Mouse (Mus musculus) heart, adult 2 months (tissue): ENCODE results near the gene Foxp1.

Experiments
- CTCF ChIP-seq: fragments of 200-600 bp; IDR thresholded peaks from 2 replicates; pipeline ENCODE4 v1.8.1; 2022; ENCODE audit warnings: antibody characterized with exemption, mild to moderate bottlenecking, moderate library complexity
- POLR2A ChIP-seq: fragments of 200-500 bp; IDR thresholded peaks from 2 replicates; pipeline ENCODE4 v1.6.1; 2011; ENCODE audit warnings: mild to moderate bottlenecking, low read depth, low read length, control low read depth; ENCODE audit not compliant: insufficient read depth

- TF ChIP-seq CTCF (no peak), POLR2A (no peak)
Measured at GRCm38 (mm10) chr6:99339343-99339620, 183.2 kb downstream of the Foxp1 start.
